Mouse (Mus musculus) limb, embryonic 11.5 days (tissue): ENCODE results near the gene Selenoo. TPM values are rescaled to one million over a fixed set of nuclear protein-coding genes. Genes with fewer than 3 reads are reported as not detected.

Source experiments
- ATAC-seq: fragments of 200-750 bp; cut with Nextera tagmentation; 2 replicates; pipeline ENCODE4 v1.8.0; 2017; ENCODE audit warnings: low read depth; ENCODE audit not compliant: insufficient number of reproducible peaks, low FRiP score, low TSS enrichment
- DNase-seq: peaks from one replicate; pipeline ENCODE4 v3.0.0-alpha.2; 2015; ENCODE audit warnings: low spot score
- H3K27ac ChIP-seq: fragments of 300-500 bp; sonication (generic); replicated peaks from 2 replicates; pipeline ENCODE4 v1.5.1; 2014; ENCODE audit warnings: low read depth, mild to moderate bottlenecking, low read length
- H3K27me3 ChIP-seq: fragments of 300-500 bp; sonication (generic); 2 replicates; pipeline ENCODE4 v1.6.1; 2014; ENCODE audit warnings: mild to moderate bottlenecking, low read length, mixed read lengths; ENCODE audit not compliant: control insufficient read depth, insufficient read depth
- H3K36me3 ChIP-seq: fragments of 300-500 bp; sonication (generic); 2 replicates; pipeline ENCODE4 v1.6.1; 2014; ENCODE audit warnings: mild to moderate bottlenecking, low read length, moderate library complexity, mixed read lengths; ENCODE audit not compliant: control insufficient read depth, insufficient read depth
- H3K4me1 ChIP-seq: fragments of 300-500 bp; sonication (generic); 2 replicates; pipeline ENCODE4 v1.6.1; 2014; ENCODE audit warnings: low read length, mixed read lengths; ENCODE audit not compliant: control insufficient read depth, insufficient read depth
- H3K4me2 ChIP-seq: fragments of 300-500 bp; sonication (generic); 2 replicates; pipeline ENCODE4 v1.6.1; 2014; ENCODE audit warnings: low read depth, mild to moderate bottlenecking, moderate library complexity; ENCODE audit not compliant: severe bottlenecking
- H3K4me3 ChIP-seq: fragments of 300-500 bp; sonication (generic); 2 replicates; pipeline ENCODE4 v1.5.1; 2014; ENCODE audit warnings: low read depth, low read length
- H3K9ac ChIP-seq: fragments of 300-500 bp; sonication (generic); 2 replicates; pipeline ENCODE4 v1.6.1; 2014; ENCODE audit warnings: mild to moderate bottlenecking, low read length
- H3K9me3 ChIP-seq: fragments of 300-500 bp; sonication (generic); 2 replicates; pipeline ENCODE4 v1.6.1; 2016; ENCODE audit warnings: low read length; ENCODE audit not compliant: control insufficient read depth
- WGBS: fragments of 180-500 bp; shearing (Covaris S2); extraction: QIAGEN DNeasy Blood & Tissue Kit; methylation state at CpG from one replicate; pipeline ENCODE4 v1.1.7; 2014; 5-methylcytosine and 5-hydroxymethylcytosine counted together
- polyA plus RNA-seq: library from polyadenylated mRNA; unstranded; fragments of >200 nt; fragmentation: Nextera tagmentation; extraction: Ambion mirVana; gene quantifications from 2 replicates; pipeline ENCODE4 v1.2.1, GENCODE M21; 2014

Selenoo gene
- polyA plus RNA-seq, 1 experiment from 2014 or later: 15.4 TPM

- Histone ChIP-seq H3K36me3 (no peaks in the 10 kb centered on the region), H3K4me1 (peaks cover 11% of the 10 kb centered on the region), H3K27ac (no peak overlapping the region), H3K27me3 (no peaks in the 10 kb centered on the region), H3K9me3 (no peaks in the 10 kb centered on the region), H3K4me2 (no peak overlapping the region), H3K4me3 (no peak overlapping the region), H3K9ac (no peak overlapping the region)
- 73% methylated on average over 11 of the region's 11 CpGs for WGBS
- DNase-seq (no peak), ATAC-seq (no peak)
These were observed 48.6 kb downstream of the Selenoo start for GRCm38 (mm10) chr15:89137378-89138045.

- Histone ChIP-seq H3K4me3 (no peak overlapping the region), H3K36me3 (no peaks in the 10 kb centered on the region), H3K9ac (no peak overlapping the region), H3K27ac (no peak overlapping the region), H3K27me3 (no peaks in the 10 kb centered on the region), H3K4me2 (no peak overlapping the region), H3K9me3 (no peaks in the 10 kb centered on the region), H3K4me1 (peaks cover 11% of the 10 kb centered on the region)
- 91% methylated on average over 7 of the region's 7 CpGs for WGBS
- ATAC-seq: no peak
- no peak for DNase-seq
These were observed 49.1 kb downstream of the Selenoo start for GRCm38 (mm10) chr15:89138046-89138405.

DNA sequence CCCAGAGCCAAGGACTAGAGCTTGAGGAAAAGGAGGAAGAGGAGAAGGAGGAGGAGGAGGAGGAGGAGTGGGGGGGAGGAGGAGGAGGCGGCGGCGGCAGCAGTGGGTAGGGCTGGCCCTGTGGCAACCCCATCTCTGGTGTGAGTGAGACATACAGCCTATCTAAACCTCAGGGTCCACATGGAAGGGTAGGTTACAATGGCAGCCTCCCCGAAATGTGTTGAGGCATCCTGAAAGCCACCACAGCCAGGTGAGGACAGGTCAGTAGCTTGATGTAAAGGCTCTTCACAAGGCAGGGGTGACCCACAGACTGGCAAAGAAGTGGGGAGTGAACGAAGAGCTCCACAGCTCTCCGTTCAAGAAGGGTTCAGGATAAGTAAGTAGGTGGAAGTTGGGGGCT, 49.6 kb downstream of the Selenoo start:
- Histone ChIP-seq H3K4me3 (no peak overlapping the region), H3K4me2 (no peak overlapping the region), H3K9me3 (no peaks in the 10 kb centered on the region), H3K27me3 (no peaks in the 10 kb centered on the region), H3K36me3 (no peaks in the 10 kb centered on the region), H3K9ac (no peak overlapping the region), H3K4me1 (peaks cover 11% of the 10 kb centered on the region), H3K27ac (no peak overlapping the region)
- ATAC-seq (no peak), DNase-seq (no peak)
- WGBS: 92% methylated on average over 6 of the region's 6 CpGs

DNA sequence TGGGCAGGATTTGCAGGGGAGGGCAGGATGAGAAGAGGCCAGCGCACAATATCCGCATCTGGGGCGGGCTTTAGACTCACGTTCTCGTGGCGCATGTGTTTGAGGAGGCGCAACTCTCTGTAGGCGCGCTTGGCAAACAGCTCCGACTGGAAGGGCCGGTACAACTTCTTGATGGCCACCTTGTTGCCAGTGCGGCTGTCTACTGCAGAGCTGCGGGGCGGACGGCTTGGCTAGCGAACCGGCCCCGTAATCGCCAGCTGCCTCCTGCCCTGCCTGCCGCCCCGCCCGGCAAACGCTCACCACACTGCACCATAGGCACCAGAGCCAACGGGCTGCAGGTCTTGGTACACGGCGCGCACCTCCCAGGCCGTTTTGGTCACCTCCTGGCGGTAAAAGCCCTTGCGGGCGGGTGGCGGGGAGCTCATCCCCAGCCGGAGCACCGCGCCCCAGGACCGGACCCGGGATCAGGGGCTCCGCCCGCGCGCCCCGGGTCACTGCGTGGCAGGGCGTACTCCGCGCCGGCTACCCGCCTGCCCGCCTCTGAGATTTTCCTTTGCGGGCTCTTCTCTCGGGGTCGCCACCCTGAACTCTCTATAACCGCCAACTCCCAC, 51.3 kb downstream of the Selenoo start:
- Histone ChIP-seq H3K36me3 (no peaks in the 10 kb centered on the region), H3K4me1 (peaks cover 11% of the 10 kb centered on the region), H3K27ac (no peak overlapping the region; the same call in 1 of the 2 replicates), H3K4me3 (peak overlapping the region; percentile 57), H3K9ac (peak overlapping the region; percentile 61), H3K4me2 (peak overlapping the region; percentile 98), H3K27me3 (no peaks in the 10 kb centered on the region), H3K9me3 (no peaks in the 10 kb centered on the region)
- WGBS: under 1% methylated on average over 52 of the region's 53 CpGs
- DNase-seq (peak; percentile 61), ATAC-seq (no peak; the same call in none of the 2 replicates)

- Histone ChIP-seq H3K27me3 (no peaks in the 10 kb centered on the region), H3K4me2 (peak within 1 kb of the TSS; percentile 98), H3K9me3 (no peaks in the 10 kb centered on the region), H3K9ac (peak within 1 kb of the TSS; percentile 61), H3K4me1 (peaks cover 11% of the 10 kb centered on the region), H3K27ac (no peak within 1 kb of the TSS; the same call in 1 of the 2 replicates), H3K36me3 (no peaks in the 10 kb centered on the region), H3K4me3 (peak within 1 kb of the TSS; percentile 57)
- WGBS: under 1% methylated on average over 21 of the region's 21 CpGs
- ATAC-seq (peak; percentile 65), DNase-seq (peak; percentile 70)
These were observed 51.9 kb downstream of the Selenoo start, which contains the start of gene Mapk12 for GRCm38 (mm10) chr15:89140659-89141252. TSS of gene Mapk12 (minus strand) at chr15:89140703.

DNA sequence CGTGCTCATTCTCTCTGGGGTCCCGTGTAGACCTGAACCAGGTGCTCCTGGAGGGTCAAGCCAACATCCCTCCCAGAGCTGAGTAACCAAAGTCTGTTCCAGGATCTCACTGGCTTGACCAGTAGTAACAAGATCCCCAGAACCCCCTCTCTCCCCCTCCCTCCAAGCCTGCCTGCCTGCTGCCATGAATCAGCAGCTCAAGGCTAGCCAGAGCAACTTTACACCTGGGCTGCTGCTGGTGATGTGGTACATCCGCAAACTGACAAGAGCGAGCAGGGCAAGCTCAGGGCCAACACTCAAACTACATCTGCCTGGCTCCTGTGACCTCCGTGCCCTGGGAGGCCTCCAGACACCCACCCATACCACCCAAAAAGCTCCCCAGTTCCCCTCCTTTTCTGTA, 52.6 kb downstream of the Selenoo start:
- 0 out of 2 replicates have a peak overlapping the region, but pooled peaks have one; percentile 57 for H3K4me3 ChIP-seq
- 16% methylated on average over 5 of the region's 5 CpGs for WGBS
- peak overlapping the region; percentile 98; the same call in 1 of the 2 replicates for H3K4me2 ChIP-seq
- H3K27ac ChIP-seq: no peak overlapping the region
- H3K9me3 ChIP-seq: no peaks in the 10 kb centered on the region
- no peaks in the 10 kb centered on the region for H3K36me3 ChIP-seq
- DNase-seq (no peak), ATAC-seq (no peak)
- H3K9ac ChIP-seq: no peak overlapping the region
- H3K27me3 ChIP-seq: peaks cover 3% of the 10 kb centered on the region; the same call in 1 of the 2 replicates
- peaks cover 14% of the 10 kb centered on the region for H3K4me1 ChIP-seq

DNA sequence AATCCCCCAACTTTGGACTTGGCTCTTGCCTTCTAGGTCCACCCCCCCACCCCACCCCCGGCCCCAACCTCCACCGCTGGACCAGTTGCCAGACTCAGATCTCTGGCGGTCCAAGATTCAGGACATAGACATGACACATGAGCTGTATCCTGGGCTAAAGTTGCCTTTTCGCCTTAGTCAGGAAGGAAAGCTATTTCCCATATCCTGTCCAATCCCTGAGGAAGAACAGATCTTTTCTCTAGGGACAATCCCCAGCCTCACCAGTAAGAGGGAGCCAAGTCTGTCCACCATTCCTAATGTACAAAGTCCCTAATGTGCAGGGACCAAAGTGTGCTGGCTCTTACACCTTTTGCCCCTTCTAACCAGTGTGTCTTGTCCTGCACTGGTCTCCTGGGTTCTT, 53.0 kb downstream of the Selenoo start:
- Histone ChIP-seq H3K4me2 (no peak overlapping the region), H3K9ac (no peak overlapping the region), H3K27ac (no peak overlapping the region), H3K4me3 (no peak overlapping the region), H3K4me1 (peaks cover 18% of the 10 kb centered on the region), H3K9me3 (no peaks in the 10 kb centered on the region), H3K36me3 (no peaks in the 10 kb centered on the region), H3K27me3 (peaks cover 6% of the 10 kb centered on the region; the same call in 1 of the 2 replicates)
- no peak for DNase-seq
- no peak for ATAC-seq
- 62% methylated on average over 4 of the region's 4 CpGs for WGBS

DNA sequence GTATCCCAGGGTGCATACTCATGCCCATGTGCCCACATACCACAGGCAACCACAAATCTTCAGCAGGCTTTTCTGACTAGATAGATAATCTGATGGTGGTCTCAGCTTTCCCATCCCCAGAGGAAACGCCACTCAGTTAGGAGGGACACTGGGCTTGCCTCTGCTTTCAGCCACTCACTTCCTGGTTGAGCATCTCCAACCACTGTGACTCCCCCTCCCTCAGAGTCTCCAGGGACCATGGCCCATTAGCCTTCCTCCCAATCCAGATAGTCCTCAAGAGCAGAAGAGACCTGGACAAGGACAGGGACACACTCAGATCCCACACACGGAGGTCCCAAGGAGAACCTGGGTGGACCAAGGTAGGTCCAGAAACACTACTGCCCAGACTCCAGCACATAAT, 54.2 kb downstream of the Selenoo start:
- Histone ChIP-seq H3K4me3 (no peak overlapping the region), H3K4me2 (no peak overlapping the region), H3K27me3 (peaks cover 8% of the 10 kb centered on the region; the same call in 1 of the 2 replicates), H3K4me1 (peaks cover 17% of the 10 kb centered on the region), H3K36me3 (no peaks in the 10 kb centered on the region), H3K27ac (no peak overlapping the region), H3K9ac (no peak overlapping the region), H3K9me3 (no peaks in the 10 kb centered on the region)
- DNase-seq (no peak), ATAC-seq (no peak)
- 80% methylated on average over 2 of the region's 2 CpGs for WGBS
